Mouse (Mus musculus) midbrain, embryonic 16.5 days (tissue): ENCODE data around the gene Twnk. TPM values are rescaled to one million over a fixed set of nuclear protein-coding genes. Genes with fewer than 3 reads are reported as not detected.

Experiments
- ATAC-seq: fragments of 200-750 bp; cut with Nextera tagmentation; 2 replicates; pipeline ENCODE4 v1.8.0; 2017; ENCODE audit warnings: moderate TSS enrichment
- H3K27ac ChIP-seq: fragments of 300-500 bp; sonication (generic); 2 replicates; pipeline ENCODE4 v1.5.1; 2014; ENCODE audit warnings: mild to moderate bottlenecking, low read length, mixed read lengths
- H3K27me3 ChIP-seq: fragments of 300-500 bp; sonication (generic); 2 replicates; pipeline ENCODE4 v1.6.1; 2014; ENCODE audit warnings: low read depth, low read length, mixed read lengths; ENCODE audit not compliant: control insufficient read depth, insufficient read depth
- H3K36me3 ChIP-seq: fragments of 300-500 bp; sonication (generic); 2 replicates; pipeline ENCODE4 v1.6.1; 2014; ENCODE audit warnings: mild to moderate bottlenecking, low read length, moderate library complexity, mixed read lengths; ENCODE audit not compliant: control insufficient read depth, insufficient read depth
- H3K4me1 ChIP-seq: fragments of 300-500 bp; sonication (generic); 2 replicates; pipeline ENCODE4 v1.6.1; 2014; ENCODE audit warnings: mild to moderate bottlenecking, low read length, mixed read lengths; ENCODE audit not compliant: control insufficient read depth, insufficient read depth
- H3K4me2 ChIP-seq: fragments of 300-500 bp; sonication (generic); 2 replicates; pipeline ENCODE4 v1.6.1; 2014; ENCODE audit warnings: mild to moderate bottlenecking, low read length, mixed read lengths
- H3K4me3 ChIP-seq: fragments of 300-500 bp; sonication (generic); 2 replicates; pipeline ENCODE4 v1.5.1; 2014; ENCODE audit warnings: low read depth, mild to moderate bottlenecking, low read length, moderate library complexity, mixed read lengths
- H3K9ac ChIP-seq: fragments of 300-500 bp; sonication (generic); 2 replicates; pipeline ENCODE4 v1.6.1; 2014; ENCODE audit warnings: low read depth, low read length, mixed read lengths
- H3K9me3 ChIP-seq: fragments of 300-500 bp; sonication (generic); replicated peaks from 2 replicates; pipeline ENCODE4 v1.6.1; 2014; ENCODE audit warnings: mild to moderate bottlenecking, low read length, mixed read lengths; ENCODE audit not compliant: control insufficient read depth, poor library complexity, severe bottlenecking
- WGBS: fragments of 180-500 bp; shearing (Covaris S2); extraction: QIAGEN DNeasy Blood & Tissue Kit; methylation state at CpG from one replicate; pipeline ENCODE4 v1.1.7; 2014; 5-methylcytosine and 5-hydroxymethylcytosine counted together
- polyA plus RNA-seq: library from polyadenylated mRNA; unstranded; fragments of >200 nt; fragmentation: Nextera tagmentation; extraction: Ambion mirVana; gene quantifications from 2 replicates; pipeline ENCODE4 v1.2.1, GENCODE M21; 2015

The Twnk gene
- polyA plus RNA-seq, 1 experiment from 2014 or later: 13.6 TPM

GRCm38 (mm10) chr19:45016341-45017215 lies 11.1 kb downstream of the Twnk start:
- H3K27ac ChIP-seq: peak overlapping the region; percentile 90
- WGBS: under 1% methylated on average over 16 of the region's 18 CpGs
- H3K4me2 ChIP-seq: peak overlapping the region; percentile 89
- H3K9ac ChIP-seq: peak overlapping the region; percentile 69
- peaks cover 31% of the 10 kb centered on the region for H3K4me1 ChIP-seq
- H3K4me3 ChIP-seq: peak overlapping the region; percentile 68
- no peaks in the 10 kb centered on the region for H3K27me3 ChIP-seq
- H3K36me3 ChIP-seq: peaks cover 2% of the 10 kb centered on the region; the same call in 1 of the 2 replicates
- peak; percentile 15 for ATAC-seq
- no peaks in the 10 kb centered on the region for H3K9me3 ChIP-seq

GRCm38 (mm10) chr19:45017216-45017771 lies 11.8 kb downstream of the Twnk start:
- Histone ChIP-seq H3K36me3 (no peaks in the 10 kb centered on the region), H3K4me3 (peak overlapping the region; percentile 68), H3K4me1 (peaks cover 31% of the 10 kb centered on the region), H3K27ac (peak overlapping the region; percentile 90), H3K4me2 (peak overlapping the region; percentile 89), H3K9ac (peak overlapping the region; percentile 69), H3K9me3 (no peaks in the 10 kb centered on the region), H3K27me3 (no peaks in the 10 kb centered on the region)
- ATAC-seq: peak; percentile 75
- under 1% methylated on average over 27 of the region's 27 CpGs for WGBS

- Histone ChIP-seq H3K4me1 (peaks cover 31% of the 10 kb centered on the region), H3K36me3 (no peaks in the 10 kb centered on the region), H3K4me3 (peak overlapping the region; percentile 68), H3K9me3 (no peaks in the 10 kb centered on the region), H3K27ac (peak overlapping the region; percentile 90), H3K9ac (peak overlapping the region; percentile 69), H3K27me3 (no peaks in the 10 kb centered on the region), H3K4me2 (peak overlapping the region; percentile 89)
- WGBS: 0% methylated on average over 18 of the region's 48 CpGs
- ATAC-seq: peak; percentile 72
These were observed 12.4 kb downstream of the Twnk start for GRCm38 (mm10) chr19:45017909-45018308.

GRCm38 (mm10) chr19:45018351-45018831 lies 12.9 kb downstream of the Twnk start:
- peaks cover 31% of the 10 kb centered on the region for H3K4me1 ChIP-seq
- H3K4me2 ChIP-seq: peak overlapping the region; percentile 89
- no peaks in the 10 kb centered on the region for H3K36me3 ChIP-seq
- no peaks in the 10 kb centered on the region for H3K9me3 ChIP-seq
- 0% methylated on average over 13 of the region's 13 CpGs for WGBS
- H3K27me3 ChIP-seq: no peaks in the 10 kb centered on the region
- peak; percentile 4; the same call in 1 of the 2 replicates for ATAC-seq
- H3K27ac ChIP-seq: peak overlapping the region; percentile 90
- peak overlapping the region; percentile 69 for H3K9ac ChIP-seq
- peak overlapping the region; percentile 68 for H3K4me3 ChIP-seq

- 77% methylated on average over 6 of the region's 6 CpGs for WGBS
- Histone ChIP-seq H3K9ac (0 out of 2 replicates have a peak overlapping the region, but pooled peaks have one; percentile 11), H3K4me1 (peaks cover 24% of the 10 kb centered on the region)
These were observed 14.9 kb downstream of the Twnk start for GRCm38 (mm10) chr19:45020348-45020747.

GRCm38 (mm10) chr19:45021362-45021761 lies 15.9 kb downstream of the Twnk start:
- H3K4me3 ChIP-seq: no peak overlapping the region
- no peak overlapping the region for H3K9ac ChIP-seq
- peaks cover 14% of the 10 kb centered on the region for H3K4me1 ChIP-seq
- H3K36me3 ChIP-seq: peaks cover 8% of the 10 kb centered on the region; the same call in 1 of the 2 replicates
- H3K27ac ChIP-seq: no peak overlapping the region
- 95% methylated on average over 15 of the region's 15 CpGs for WGBS
- H3K4me2 ChIP-seq: no peak overlapping the region
- no peaks in the 10 kb centered on the region for H3K27me3 ChIP-seq
- no peak for ATAC-seq
- no peaks in the 10 kb centered on the region for H3K9me3 ChIP-seq

More at GRCm38 (mm10) chr19:45020348-45020747, 14.9 kb downstream of the Twnk start:
- Histone ChIP-seq H3K27ac (no peak overlapping the region), H3K4me2 (no peak overlapping the region), H3K9me3 (no peaks in the 10 kb centered on the region), H3K4me3 (no peak overlapping the region), H3K27me3 (no peaks in the 10 kb centered on the region), H3K36me3 (no peaks in the 10 kb centered on the region)
- ATAC-seq: no peak

- H3K27me3 ChIP-seq: no peaks in the 10 kb centered on the region
- no peak overlapping the region for H3K27ac ChIP-seq
- H3K9ac ChIP-seq: no peak overlapping the region
- H3K9me3 ChIP-seq: no peaks in the 10 kb centered on the region
- WGBS: 87% methylated on average over 11 of the region's 11 CpGs
- peaks cover under 1% of the 10 kb centered on the region for H3K4me1 ChIP-seq
- H3K4me3 ChIP-seq: no peak overlapping the region
- no peak overlapping the region for H3K4me2 ChIP-seq
- peaks cover 13% of the 10 kb centered on the region; the same call in 1 of the 2 replicates for H3K36me3 ChIP-seq
- ATAC-seq: peak; percentile 26; the same call in 1 of the 2 replicates
These were observed 18.5 kb downstream of the Twnk start for GRCm38 (mm10) chr19:45023993-45024392.

GRCm38 (mm10) chr19:45024775-45025174 lies 19.3 kb downstream of the Twnk start:
- no peak overlapping the region for H3K4me2 ChIP-seq
- no peaks in the 10 kb centered on the region for H3K9me3 ChIP-seq
- no peak overlapping the region for H3K4me3 ChIP-seq
- 87% methylated on average over 20 of the region's 20 CpGs for WGBS
- H3K27me3 ChIP-seq: no peaks in the 10 kb centered on the region
- H3K27ac ChIP-seq: no peak overlapping the region
- ATAC-seq: no peak
- peaks cover 13% of the 10 kb centered on the region; the same call in 1 of the 2 replicates for H3K36me3 ChIP-seq
- H3K9ac ChIP-seq: no peak overlapping the region
- no peaks in the 10 kb centered on the region for H3K4me1 ChIP-seq
